Mouse (Mus musculus) urinary bladder, postnatal 10 days (tissue): ENCODE results near the gene Frmpd4.

Source experiments
- DNase-seq: peaks from one replicate; pipeline ENCODE4 v3.0.0; 2022; ENCODE audit warnings: low spot score

Frmpd4 gene

GRCm38 (mm10) chrX:168124043-168124442 lies 453.0 kb downstream of the Frmpd4 start:
- DNase-seq: no peak

- DNase-seq: no peak
Measured at GRCm38 (mm10) chrX:168123589-168123965, 453.5 kb downstream of the Frmpd4 start.

- DNase-seq: no peak
Measured at GRCm38 (mm10) chrX:168122806-168123588, 454.0 kb downstream of the Frmpd4 start.

- DNase-seq: no peak
Measured at GRCm38 (mm10) chrX:168041589-168041988, 535.4 kb downstream of the Frmpd4 start.

- DNase-seq: no peak
Measured at GRCm38 (mm10) chrX:168020574-168021145, 556.4 kb downstream of the Frmpd4 start.

- no peak for DNase-seq
Measured at GRCm38 (mm10) chrX:168017792-168018191, 559.2 kb downstream of the Frmpd4 start.

- no peak for DNase-seq
Measured at GRCm38 (mm10) chrX:167984835-167985234, 592.2 kb downstream of the Frmpd4 start.

GRCm38 (mm10) chrX:167951207-167951606 lies 625.8 kb downstream of the Frmpd4 start:
- no peak for DNase-seq

GRCm38 (mm10) chrX:167909483-167909882 lies 667.5 kb downstream of the Frmpd4 start:
- no peak for DNase-seq

- no peak for DNase-seq
Measured at GRCm38 (mm10) chrX:167901046-167901445, 676.0 kb downstream of the Frmpd4 start.

- DNase-seq: no peak
Measured at GRCm38 (mm10) chrX:167854821-167855220, 722.2 kb downstream of the Frmpd4 start.

- DNase-seq: no peak
Measured at GRCm38 (mm10) chrX:167832543-167832942, 744.5 kb downstream of the Frmpd4 start.

GRCm38 (mm10) chrX:167828456-167828855 lies 748.6 kb downstream of the Frmpd4 start:
- no peak for DNase-seq

GRCm38 (mm10) chrX:167817363-167817762 lies 759.7 kb downstream of the Frmpd4 start:
- DNase-seq: no peak

GRCm38 (mm10) chrX:167810120-167810519 lies 766.9 kb downstream of the Frmpd4 start:
- DNase-seq: no peak

GRCm38 (mm10) chrX:167808572-167808971 lies 768.5 kb downstream of the Frmpd4 start:
- no peak for DNase-seq

- DNase-seq: no peak
Measured at GRCm38 (mm10) chrX:167788737-167789136, 788.3 kb downstream of the Frmpd4 start.

- no peak for DNase-seq
Measured at GRCm38 (mm10) chrX:167783526-167783925, 793.5 kb downstream of the Frmpd4 start.

GRCm38 (mm10) chrX:167719564-167719981 lies 857.5 kb downstream of the Frmpd4 start:
- no peak for DNase-seq

GRCm38 (mm10) chrX:167719092-167719491 lies 857.9 kb downstream of the Frmpd4 start:
- DNase-seq: no peak

GRCm38 (mm10) chrX:167654806-167655495 lies 922.1 kb downstream of the Frmpd4 start:
- no peak for DNase-seq

GRCm38 (mm10) chrX:167654249-167654648 lies 922.8 kb downstream of the Frmpd4 start:
- DNase-seq: no peak

GRCm38 (mm10) chrX:167597639-167598217 lies 979.3 kb downstream of the Frmpd4 start:
- DNase-seq: no peak
